Mouse (Mus musculus): ENCODE measurements at regions not wholly inside any gene's neighbourhood (a gene's known extent, or its start where the extent isn't known, plus 50 kb on each side); places are given as distances from the start of the nearest gene placed in this dataset.

- Histone ChIP-seq H3K4me2 (replicated peaks; ENCODE audit: low read depth, low read length) (no peak overlapping the region), H3K9me3 (ENCODE audit: control insufficient read depth, low read length) (no peaks in the 10 kb centered on the region), H3K27ac (ENCODE audit: low read depth, low read length) (no peak overlapping the region), H3K4me1 (ENCODE audit: control insufficient read depth, insufficient read depth, low read length) (peaks cover 5% of the 10 kb centered on the region; the same call in 1 of the 2 replicates), H3K9ac (ENCODE audit: low read depth, low read length) (no peak overlapping the region), H3K27me3 (ENCODE audit: control insufficient read depth, insufficient read depth, low read length) (peaks cover 6% of the 10 kb centered on the region; the same call in 1 of the 2 replicates), H3K4me3 (ENCODE audit: low read length) (no peak overlapping the region), H3K36me3 (ENCODE audit: control insufficient read depth, insufficient read depth, low read length) (no peaks in the 10 kb centered on the region)
- WGBS: 49% methylated on average over 5 of the region's 5 CpGs
- ATAC-seq (ENCODE audit: low FRiP score, low TSS enrichment): no peak
Observed at GRCm38 (mm10) chrX:99415701-99416100, 55.4 kb downstream of the Pja1 start.

- WGBS: 61% methylated on average over 3 of the region's 3 CpGs
- no peak overlapping the region for H3K27ac ChIP-seq (ENCODE audit: low read depth, low read length)
- H3K4me1 ChIP-seq (ENCODE audit: control insufficient read depth, insufficient read depth, low read length): peaks cover 11% of the 10 kb centered on the region
- no peak overlapping the region for H3K4me2 ChIP-seq (replicated peaks; ENCODE audit: low read depth, low read length)
- no peaks in the 10 kb centered on the region for H3K36me3 ChIP-seq (ENCODE audit: control insufficient read depth, insufficient read depth, low read length)
- no peak overlapping the region for H3K9ac ChIP-seq (ENCODE audit: low read depth, low read length)
- peaks cover 4% of the 10 kb centered on the region; the same call in 1 of the 2 replicates for H3K27me3 ChIP-seq (ENCODE audit: control insufficient read depth, insufficient read depth, low read length)
- H3K4me3 ChIP-seq (ENCODE audit: low read length): no peak overlapping the region
- ATAC-seq (ENCODE audit: low FRiP score, low TSS enrichment): no peak
- no peaks in the 10 kb centered on the region for H3K9me3 ChIP-seq (ENCODE audit: control insufficient read depth, low read length)
Observed at GRCm38 (mm10) chrX:99410942-99411341, 60.1 kb downstream of the Pja1 start.

- H3K27me3 ChIP-seq (ENCODE audit: control insufficient read depth, insufficient read depth, low read length): peaks cover 4% of the 10 kb centered on the region; the same call in 1 of the 2 replicates
- peaks cover 8% of the 10 kb centered on the region for H3K4me1 ChIP-seq (ENCODE audit: control insufficient read depth, insufficient read depth, low read length)
- H3K4me3 ChIP-seq (ENCODE audit: low read length): no peak overlapping the region
- no peak overlapping the region; the same call in 1 of the 2 replicates for H3K27ac ChIP-seq (ENCODE audit: low read depth, low read length)
- no peak overlapping the region for H3K9ac ChIP-seq (ENCODE audit: low read depth, low read length)
- 67% methylated on average over 10 of the region's 10 CpGs for WGBS
- H3K4me2 ChIP-seq (replicated peaks; ENCODE audit: low read depth, low read length): no peak overlapping the region
- ATAC-seq (ENCODE audit: low FRiP score, low TSS enrichment): peak; percentile 83
- H3K9me3 ChIP-seq (ENCODE audit: control insufficient read depth, low read length): no peaks in the 10 kb centered on the region
- no peaks in the 10 kb centered on the region for H3K36me3 ChIP-seq (ENCODE audit: control insufficient read depth, insufficient read depth, low read length)
Observed at GRCm38 (mm10) chrX:99409858-99410257, 61.2 kb downstream of the Pja1 start.

DNA sequence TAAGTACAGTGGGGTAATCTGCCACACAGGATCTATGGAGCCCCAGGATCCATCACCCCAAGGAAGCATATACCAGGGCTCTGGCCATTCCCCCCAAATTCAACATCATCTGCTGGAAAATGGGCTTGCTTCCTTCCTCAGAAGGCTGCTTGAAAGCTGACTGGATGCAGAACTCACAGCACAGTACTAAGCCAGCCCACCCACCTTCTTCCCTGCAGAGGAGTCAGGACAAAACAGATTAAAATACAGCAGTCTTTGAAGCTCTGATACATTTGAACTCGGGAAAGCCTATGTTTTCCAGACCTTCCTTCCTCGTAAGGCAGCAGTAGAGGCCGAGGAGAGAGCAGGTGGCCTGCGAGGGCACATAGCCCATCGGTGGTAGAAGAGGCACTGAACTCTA is 61.7 kb downstream of the Pja1 start:
- Histone ChIP-seq H3K4me3 (ENCODE audit: low read length) (no peak overlapping the region), H3K9me3 (ENCODE audit: control insufficient read depth, low read length) (no peaks in the 10 kb centered on the region), H3K4me1 (ENCODE audit: control insufficient read depth, insufficient read depth, low read length) (peaks cover 8% of the 10 kb centered on the region), H3K27ac (ENCODE audit: low read depth, low read length) (no peak overlapping the region; the same call in 1 of the 2 replicates), H3K27me3 (ENCODE audit: control insufficient read depth, insufficient read depth, low read length) (peaks cover 4% of the 10 kb centered on the region; the same call in 1 of the 2 replicates), H3K4me2 (replicated peaks; ENCODE audit: low read depth, low read length) (no peak overlapping the region), H3K36me3 (ENCODE audit: control insufficient read depth, insufficient read depth, low read length) (no peaks in the 10 kb centered on the region), H3K9ac (ENCODE audit: low read depth, low read length) (no peak overlapping the region)
- 63% methylated on average over 5 of the region's 5 CpGs for whole genome bisulfite sequencing
- no peak for ATAC-seq (ENCODE audit: low FRiP score, low TSS enrichment)

GRCm38 (mm10) chrX:99408804-99409203 is 62.3 kb downstream of the Pja1 start:
- Histone ChIP-seq H3K27me3 (ENCODE audit: control insufficient read depth, insufficient read depth, low read length) (peaks cover 4% of the 10 kb centered on the region; the same call in 1 of the 2 replicates), H3K4me1 (ENCODE audit: control insufficient read depth, insufficient read depth, low read length) (peaks cover 12% of the 10 kb centered on the region)
- ATAC-seq (ENCODE audit: low FRiP score, low TSS enrichment): peak; percentile 26; the same call in 1 of the 2 replicates

DNA sequence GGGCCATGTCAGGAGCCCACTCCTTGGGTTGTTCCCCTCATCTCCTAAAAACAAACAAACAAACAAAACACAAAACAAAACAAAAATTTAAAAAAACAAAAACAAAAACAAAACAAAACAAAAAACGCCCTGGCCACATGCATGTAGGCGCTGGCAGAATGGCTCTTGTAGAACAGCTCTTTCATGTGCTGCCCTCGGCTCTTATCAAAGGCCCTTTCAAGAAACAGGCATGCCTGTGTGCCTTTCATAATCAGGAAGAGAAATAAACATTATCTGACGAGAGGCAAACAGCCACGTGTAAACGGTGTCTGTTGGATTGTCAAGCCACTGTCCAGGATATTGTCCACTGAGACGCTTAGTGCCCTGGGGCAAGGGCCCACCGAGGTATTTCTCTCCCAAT is 65.2 kb downstream of the Pja1 start:
- ATAC-seq (ENCODE audit: low FRiP score, low TSS enrichment): no peak

More at GRCm38 (mm10) chrX:99408804-99409203, 62.3 kb downstream of the Pja1 start:
- Histone ChIP-seq H3K27ac (ENCODE audit: low read depth, low read length) (no peak overlapping the region), H3K36me3 (ENCODE audit: control insufficient read depth, insufficient read depth, low read length) (no peaks in the 10 kb centered on the region), H3K4me3 (ENCODE audit: low read length) (no peak overlapping the region), H3K9ac (ENCODE audit: low read depth, low read length) (no peak overlapping the region), H3K4me2 (replicated peaks; ENCODE audit: low read depth, low read length) (no peak overlapping the region), H3K9me3 (ENCODE audit: control insufficient read depth, low read length) (no peaks in the 10 kb centered on the region)
- 39% methylated on average over 6 of the region's 6 CpGs for WGBS

DNA sequence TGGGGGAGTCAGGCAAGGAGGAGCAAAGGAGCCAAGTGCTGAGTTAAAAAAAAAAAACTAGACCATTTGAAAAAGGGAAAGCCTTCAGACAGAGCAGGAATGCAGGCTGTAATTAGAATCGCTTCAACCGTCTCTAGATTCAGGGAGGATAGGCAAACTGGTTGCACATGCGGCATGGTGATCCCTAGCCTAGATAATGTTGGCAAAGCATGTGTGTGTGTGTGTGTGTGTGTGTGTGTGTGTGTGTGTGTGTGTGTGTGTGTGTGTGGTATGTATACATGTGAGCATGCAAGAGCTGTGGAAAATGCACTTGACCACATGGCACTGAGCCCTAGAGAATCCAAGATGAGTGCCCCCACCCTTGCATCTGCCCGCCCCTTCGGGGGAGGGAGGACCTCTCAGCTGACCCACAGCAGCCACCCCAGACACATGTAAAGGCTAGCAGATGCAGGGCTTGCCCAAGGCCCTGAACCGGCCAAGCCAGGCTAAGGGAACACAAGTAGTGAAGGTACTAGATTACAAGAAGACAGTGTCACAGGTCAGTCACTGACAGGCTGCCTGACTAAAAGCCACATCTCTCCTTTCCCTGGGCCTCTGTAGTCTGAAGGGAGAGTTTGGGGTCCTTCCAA is 67.4 kb downstream of the Pja1 start:
- 38% methylated on average over 6 of the region's 6 CpGs for WGBS
- H3K4me1 ChIP-seq (ENCODE audit: control insufficient read depth, insufficient read depth, low read length): 0 out of 2 replicates have a peak, but pooled peaks cover 4% of the 10 kb centered on the region
- no peak overlapping the region for H3K9ac ChIP-seq (ENCODE audit: low read depth, low read length)
- peak; percentile 72 for ATAC-seq (ENCODE audit: low FRiP score, low TSS enrichment)
- no peak overlapping the region for H3K4me2 ChIP-seq (replicated peaks; ENCODE audit: low read depth, low read length)
- H3K4me3 ChIP-seq (ENCODE audit: low read length): no peak overlapping the region
- H3K27ac ChIP-seq (ENCODE audit: low read depth, low read length): 0 out of 2 replicates have a peak overlapping the region, but pooled peaks have one; percentile 24
- H3K36me3 ChIP-seq (ENCODE audit: control insufficient read depth, insufficient read depth, low read length): no peaks in the 10 kb centered on the region
- H3K9me3 ChIP-seq (ENCODE audit: control insufficient read depth, low read length): no peaks in the 10 kb centered on the region
- no peaks in the 10 kb centered on the region for H3K27me3 ChIP-seq (ENCODE audit: control insufficient read depth, insufficient read depth, low read length)

More for the DNA sequence above, 65.2 kb downstream of the Pja1 start:
- Histone ChIP-seq H3K27me3 (ENCODE audit: control insufficient read depth, insufficient read depth, low read length) (no peaks in the 10 kb centered on the region), H3K36me3 (ENCODE audit: control insufficient read depth, insufficient read depth, low read length) (no peaks in the 10 kb centered on the region), H3K27ac (ENCODE audit: low read depth, low read length) (no peak overlapping the region), H3K4me3 (ENCODE audit: low read length) (no peak overlapping the region), H3K9me3 (ENCODE audit: control insufficient read depth, low read length) (no peaks in the 10 kb centered on the region), H3K4me1 (ENCODE audit: control insufficient read depth, insufficient read depth, low read length) (peaks cover 12% of the 10 kb centered on the region), H3K4me2 (replicated peaks; ENCODE audit: low read depth, low read length) (no peak overlapping the region), H3K9ac (ENCODE audit: low read depth, low read length) (no peak overlapping the region)
- 74% methylated on average over 8 of the region's 8 CpGs for WGBS

- 63% methylated on average over 9 of the region's 9 CpGs for WGBS
- Histone ChIP-seq H3K9me3 (ENCODE audit: control insufficient read depth, low read length) (no peaks in the 10 kb centered on the region), H3K9ac (ENCODE audit: low read depth, low read length) (no peak overlapping the region), H3K27me3 (ENCODE audit: control insufficient read depth, insufficient read depth, low read length) (no peaks in the 10 kb centered on the region), H3K27ac (ENCODE audit: low read depth, low read length) (no peak overlapping the region), H3K4me2 (replicated peaks; ENCODE audit: low read depth, low read length) (no peak overlapping the region), H3K36me3 (ENCODE audit: control insufficient read depth, insufficient read depth, low read length) (no peaks in the 10 kb centered on the region), H3K4me3 (ENCODE audit: low read length) (no peak overlapping the region), H3K4me1 (ENCODE audit: control insufficient read depth, insufficient read depth, low read length) (0 out of 2 replicates have a peak, but pooled peaks cover 4% of the 10 kb centered on the region)
- no peak for ATAC-seq (ENCODE audit: low FRiP score, low TSS enrichment)
Observed at GRCm38 (mm10) chrX:99402841-99403520, 68.1 kb downstream of the Pja1 start.

DNA sequence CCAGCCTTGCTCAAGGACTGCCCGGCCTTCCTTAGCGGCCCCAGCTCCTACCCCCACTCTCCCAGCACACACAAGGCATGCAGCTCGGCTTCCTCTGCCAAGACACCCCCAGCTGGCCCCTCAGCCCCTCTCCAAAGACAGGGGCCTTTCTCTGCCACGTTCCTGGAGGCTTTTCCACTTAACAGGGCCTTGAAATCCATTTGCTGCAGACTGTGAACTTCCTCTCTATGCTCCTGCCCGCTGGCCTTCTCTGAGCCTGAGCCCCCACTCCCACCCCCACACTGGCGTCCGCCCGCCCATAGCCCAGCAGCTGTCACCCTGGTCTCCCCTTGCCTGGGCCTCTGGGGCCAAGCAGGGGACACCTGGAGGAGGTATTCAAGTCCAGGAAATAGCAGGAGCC is 73.7 kb downstream of the Pja1 start:
- Histone ChIP-seq H3K9me3 (ENCODE audit: control insufficient read depth, low read length) (no peaks in the 10 kb centered on the region), H3K27ac (ENCODE audit: low read depth, low read length) (peak overlapping the region; percentile 51; the same call in 1 of the 2 replicates), H3K4me2 (replicated peaks; ENCODE audit: low read depth, low read length) (no peak overlapping the region), H3K9ac (ENCODE audit: low read depth, low read length) (peak overlapping the region; percentile 31; the same call in 1 of the 2 replicates), H3K36me3 (ENCODE audit: control insufficient read depth, insufficient read depth, low read length) (no peaks in the 10 kb centered on the region), H3K4me1 (ENCODE audit: control insufficient read depth, insufficient read depth, low read length) (peaks cover 11% of the 10 kb centered on the region; the same call in 1 of the 2 replicates), H3K4me3 (ENCODE audit: low read length) (no peak overlapping the region), H3K27me3 (ENCODE audit: control insufficient read depth, insufficient read depth, low read length) (no peaks in the 10 kb centered on the region)
- ATAC-seq (ENCODE audit: low FRiP score, low TSS enrichment): peak; percentile 64
- WGBS: 39% methylated on average over 8 of the region's 8 CpGs
